Mouse (Mus musculus): Measurements from ENCODE around the gene E130114P18Rik. TPM values are rescaled to one million over a fixed set of nuclear protein-coding genes. Genes with fewer than 3 reads are reported as not detected.

Gene E130114P18Rik
- total RNA-seq, 4 experiments from 2014 or later: 6.7 to 9.3 (median 7.9) TPM

- DNase-seq (ENCODE audit: low spot score in 2 of 2): no peak
Measured at GRCm38 (mm10) chr4:97663922-97664321, 114.0 kb downstream of the E130114P18Rik start.

- DNase-seq (ENCODE audit: low spot score in 2 of 2): no peak
Measured at GRCm38 (mm10) chr4:97662841-97663240, 115.0 kb downstream of the E130114P18Rik start.

- DNase-seq (ENCODE audit: low spot score in 2 of 2): no peak
Measured at GRCm38 (mm10) chr4:97661611-97662273, 116.1 kb downstream of the E130114P18Rik start.

GRCm38 (mm10) chr4:97657586-97657985, 120.3 kb downstream of the E130114P18Rik start:
- DNase-seq (ENCODE audit: low spot score in 2 of 2): no peak

- DNase-seq (ENCODE audit: low spot score in 2 of 2): no peak
Measured at GRCm38 (mm10) chr4:97649626-97650015, 128.3 kb downstream of the E130114P18Rik start.

DNA sequence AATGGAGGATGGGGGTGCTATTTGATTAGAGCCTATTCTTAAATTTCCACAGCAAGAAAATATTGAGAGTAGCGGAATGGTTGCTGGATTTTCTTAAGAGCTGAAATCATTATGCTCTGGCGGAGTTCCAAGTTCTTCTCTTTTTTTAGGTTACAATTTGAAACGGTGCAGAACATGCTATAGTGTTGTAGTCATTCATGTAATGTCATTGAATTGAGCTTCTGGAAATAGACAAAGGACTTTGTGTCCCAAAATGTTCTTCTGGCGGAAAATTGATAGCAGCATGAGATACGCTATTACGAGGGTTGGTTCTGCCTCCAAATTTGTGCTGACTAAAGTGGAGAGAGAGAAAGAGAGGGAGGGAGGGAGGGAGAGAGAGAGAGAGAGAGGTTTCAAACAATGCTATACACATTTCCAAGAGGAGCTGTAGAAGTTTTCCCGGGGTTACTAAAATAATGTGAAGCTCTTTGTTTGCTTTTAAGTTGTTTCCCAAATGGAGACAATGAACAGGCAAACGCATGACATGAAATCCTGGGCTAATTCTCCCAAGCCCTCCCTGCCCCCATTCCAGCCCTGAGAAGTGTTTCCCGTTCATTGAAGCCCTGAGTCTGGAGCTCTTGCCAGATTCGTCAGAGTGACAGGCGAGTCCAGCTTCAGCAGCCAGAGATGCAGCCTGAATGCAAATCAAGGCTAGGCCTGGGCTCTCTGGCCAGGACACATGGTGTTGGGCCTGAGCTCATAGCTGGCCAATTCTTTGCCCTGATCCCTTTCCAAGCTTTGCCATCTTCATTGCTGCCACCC, 128.9 kb downstream of the E130114P18Rik start:
- DNase-seq (ENCODE audit: low spot score in 2 of 2): peak; percentile 84 to 92

- no peak for DNase-seq (ENCODE audit: low spot score in 2 of 2)
Measured at GRCm38 (mm10) chr4:97648436-97648707, 129.5 kb downstream of the E130114P18Rik start.

- peak; percentile 42 to 50 for DNase-seq (ENCODE audit: low spot score in 2 of 2)
Measured at GRCm38 (mm10) chr4:97647700-97648435, 130.0 kb downstream of the E130114P18Rik start.

DNA sequence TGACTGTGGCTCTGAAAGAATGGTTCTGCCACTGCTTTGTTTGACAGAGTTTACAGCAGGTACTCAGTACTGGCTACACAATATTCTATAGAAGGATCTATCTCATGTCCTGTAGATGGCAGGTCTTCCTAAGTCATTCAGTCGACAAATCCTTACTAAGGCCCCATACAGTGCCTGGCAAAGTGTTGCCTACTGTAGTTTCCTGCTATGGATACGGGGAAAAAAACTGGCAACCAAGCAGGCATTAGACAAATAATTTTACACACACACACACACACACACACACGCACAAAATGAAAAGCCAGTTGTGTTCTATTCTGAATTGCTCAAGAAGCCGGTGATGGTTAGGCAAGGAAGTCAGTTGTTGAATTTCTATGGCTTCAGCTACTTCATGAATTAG, 130.6 kb downstream of the E130114P18Rik start:
- no peak for DNase-seq (ENCODE audit: low spot score in 2 of 2)

GRCm38 (mm10) chr4:97640385-97640784, 137.5 kb downstream of the E130114P18Rik start:
- DNase-seq (ENCODE audit: low spot score in 2 of 2): no peak

DNA sequence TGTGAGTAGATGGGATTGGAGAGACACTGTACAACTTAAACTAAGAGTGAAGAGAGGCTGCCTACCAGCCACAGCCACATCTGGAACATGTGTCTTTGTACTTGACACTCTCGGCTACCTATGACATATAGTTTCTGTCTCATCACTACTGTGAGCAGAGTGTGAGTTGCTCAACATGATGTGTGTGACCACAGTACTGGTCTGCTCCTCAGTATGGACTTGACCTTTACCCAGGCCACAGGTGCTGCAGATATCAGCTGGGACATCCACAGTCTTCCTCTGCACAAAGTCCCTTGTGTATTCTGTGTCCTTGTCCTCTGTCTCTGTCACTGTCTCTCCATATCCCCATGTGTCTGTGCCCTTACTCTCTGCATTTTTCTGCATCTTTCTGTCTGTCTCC, 141.3 kb downstream of the E130114P18Rik start:
- no peak for DNase-seq (ENCODE audit: low spot score in 2 of 2)

GRCm38 (mm10) chr4:97635757-97636292, 142.1 kb downstream of the E130114P18Rik start:
- DNase-seq (ENCODE audit: low spot score in 2 of 2): no peak

DNA sequence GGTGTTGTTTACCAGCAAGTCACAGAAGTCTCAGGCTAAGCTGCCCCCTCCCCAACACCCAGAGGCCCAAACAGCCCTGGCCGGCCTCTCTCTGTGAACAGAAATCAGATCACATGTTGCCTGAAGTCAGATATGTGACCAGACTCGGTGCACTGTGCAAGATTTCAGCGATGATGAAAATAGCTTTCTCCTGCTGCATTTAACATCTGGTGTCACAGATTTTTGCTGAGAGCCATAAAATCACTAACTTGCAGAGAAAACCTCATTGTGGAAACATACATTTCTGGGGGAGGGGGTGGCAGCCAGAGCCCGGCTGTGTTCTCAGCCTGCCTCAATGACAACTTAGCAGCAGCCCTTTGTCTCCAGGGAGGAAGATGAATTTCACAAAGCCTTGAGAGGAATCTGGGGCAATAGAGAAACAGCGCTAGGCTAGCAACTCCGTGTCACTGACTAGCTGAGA, 142.6 kb downstream of the E130114P18Rik start:
- DNase-seq (ENCODE audit: low spot score in 2 of 2): peak in 1 of 2 experiments; percentile 13

GRCm38 (mm10) chr4:97628881-97629605, 148.8 kb downstream of the E130114P18Rik start:
- DNase-seq (ENCODE audit: low spot score in 2 of 2): no peak

DNA sequence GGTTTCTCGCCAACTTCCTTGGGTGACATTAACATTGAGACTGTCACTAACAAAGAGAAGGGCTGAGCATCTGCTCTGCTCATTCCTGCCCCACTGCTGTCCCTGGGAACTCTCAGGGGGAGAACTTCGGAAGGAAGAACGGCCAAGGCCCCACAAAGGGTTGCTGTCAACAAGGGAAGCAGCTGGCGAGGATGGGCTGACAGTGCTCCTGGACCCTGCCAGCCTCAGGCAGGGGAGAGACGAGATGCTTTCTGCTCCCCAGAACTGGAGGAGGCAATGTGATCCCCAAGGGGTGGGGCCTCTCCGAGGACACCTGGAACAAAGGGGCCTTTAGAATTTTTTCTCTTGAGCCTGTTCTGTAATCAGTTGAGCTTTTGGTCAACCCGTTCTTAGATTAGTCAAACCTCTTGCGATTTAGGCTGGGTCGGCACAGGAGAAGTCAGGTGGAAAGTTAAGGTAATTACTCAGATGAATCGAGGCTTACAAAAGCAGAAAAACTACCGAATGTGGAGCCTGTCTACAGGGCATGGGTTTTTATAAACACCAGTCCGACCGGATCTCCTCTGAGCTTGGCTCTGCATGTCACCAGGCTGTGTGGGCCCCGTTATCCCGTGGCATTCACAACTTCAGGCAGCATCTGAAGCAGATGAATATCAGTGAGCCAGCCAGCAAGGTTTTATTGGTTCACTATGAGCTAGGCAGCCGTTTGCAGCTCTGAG, 151.7 kb downstream of the E130114P18Rik start:
- DNase-seq (ENCODE audit: low spot score in 2 of 2): no peak

- DNase-seq (ENCODE audit: low spot score in 2 of 2): no peak
Measured at GRCm38 (mm10) chr4:97623165-97623564, 154.7 kb downstream of the E130114P18Rik start.

DNA sequence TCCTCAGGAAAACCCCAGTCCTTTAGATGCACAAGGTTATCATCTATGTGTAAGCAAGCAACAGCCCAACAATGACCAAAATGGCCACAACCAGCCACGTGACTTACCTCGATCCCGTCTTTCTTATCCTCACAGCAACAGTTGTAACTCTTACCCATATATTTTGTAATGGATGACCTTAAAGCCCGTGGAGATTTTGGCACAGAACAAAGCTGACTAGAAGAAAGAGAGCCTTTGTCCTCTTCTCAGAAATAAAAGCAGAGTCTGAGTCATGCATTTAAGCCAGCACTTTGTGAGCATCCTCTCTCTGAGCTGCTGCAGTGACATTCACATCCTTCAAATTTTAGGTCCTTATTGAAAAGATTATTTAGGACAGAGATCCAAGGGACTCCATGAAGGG, 156.1 kb downstream of the E130114P18Rik start:
- no peak for DNase-seq (ENCODE audit: low spot score in 2 of 2)

DNA sequence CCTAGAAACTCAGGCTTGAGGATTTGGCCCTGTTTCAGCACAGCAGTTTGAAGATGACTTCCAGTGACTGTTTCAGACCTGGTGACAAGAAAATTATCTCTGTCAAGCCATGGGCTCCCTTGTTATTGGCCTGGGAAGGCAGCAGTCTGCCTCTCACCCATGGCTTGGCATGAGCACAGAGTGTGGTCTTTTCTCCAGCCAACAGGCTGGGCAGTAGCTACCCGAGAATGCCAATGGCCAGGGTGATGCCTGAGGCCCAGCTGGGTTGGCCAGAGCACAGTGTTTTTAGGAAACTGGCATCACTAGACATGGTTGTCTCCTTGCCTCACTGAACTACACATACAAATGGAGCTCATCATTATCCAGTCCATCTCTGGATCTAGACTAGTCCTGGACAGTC, 157.5 kb downstream of the E130114P18Rik start:
- DNase-seq (ENCODE audit: low spot score in 2 of 2): no peak

GRCm38 (mm10) chr4:97618668-97619373, 159.1 kb downstream of the E130114P18Rik start:
- peak; percentile 52 to 53 for DNase-seq (ENCODE audit: low spot score in 2 of 2)

DNA sequence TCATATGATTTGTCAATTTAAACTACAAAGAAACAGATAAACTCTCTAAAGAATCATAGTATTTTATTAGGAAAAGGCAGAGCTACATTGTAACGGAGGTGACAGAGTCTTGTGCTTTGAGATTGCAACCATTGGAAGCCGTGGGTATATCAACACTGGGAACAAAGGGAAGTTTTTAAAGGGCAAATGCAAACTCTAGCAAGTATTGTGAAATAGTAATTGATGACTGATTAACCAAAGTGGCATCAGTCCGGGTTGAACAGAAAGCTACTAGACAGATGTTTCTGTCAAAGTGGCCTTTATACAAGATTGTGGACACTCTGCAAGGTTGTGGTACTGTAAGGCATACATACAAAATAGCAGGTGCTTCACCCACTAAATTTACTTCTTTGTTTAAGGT, 162.8 kb downstream of the E130114P18Rik start:
- no peak for DNase-seq (ENCODE audit: low spot score in 2 of 2)

Data from layer of hippocampus, adult 8-10 months (tissue).